Mouse (Mus musculus) C2C12 (cell line): Measurements from ENCODE around the gene Zbtb46.

ENCODE experiments used
- CTCF ChIP-seq: IDR thresholded peaks from one replicate; pipeline ENCODE4 v1.5.1; 2011; ENCODE audit not compliant: control insufficient read depth, insufficient read depth, insufficient read length
- FOSL1 ChIP-seq: IDR thresholded peaks from one replicate; pipeline ENCODE4 v1.8.0; 2011; ENCODE audit warnings: mild to moderate bottlenecking, low read length; ENCODE audit not compliant: poor library complexity, insufficient read depth, severe bottlenecking

DNA sequence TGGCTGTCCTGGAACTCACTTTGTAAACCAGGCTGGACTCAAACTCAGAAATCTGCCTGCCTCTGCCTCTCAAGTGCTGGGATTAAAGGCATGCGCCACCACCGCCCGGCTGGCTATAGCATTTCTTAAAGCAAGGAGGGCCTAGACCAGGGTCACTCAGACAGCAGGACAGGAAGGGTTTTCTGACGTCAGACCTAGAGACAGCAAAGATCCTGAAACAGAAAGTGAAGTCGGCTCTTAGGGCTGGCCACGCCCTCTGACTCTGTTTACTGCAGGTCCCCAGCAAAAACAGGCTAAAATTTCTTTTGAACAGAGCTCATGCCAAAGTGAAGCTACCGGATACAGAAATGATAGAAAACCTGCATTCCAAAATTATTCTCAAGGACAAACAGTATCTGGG is 49.6 kb downstream of the Zbtb46 start:
- TF ChIP-seq CTCF (no peak), FOSL1 (no peak)
